Mouse (Mus musculus): ENCODE data around the gene Ggt7. TPM values are rescaled to one million over a fixed set of nuclear protein-coding genes. Genes with fewer than 3 reads are reported as not detected.

Gene Ggt7
- polyA plus RNA-seq, 1 experiment from 2014 or later = 1.1 TPM

GRCm38 (mm10) chr2:155518531-155519270 lies 664 bp upstream of the Ggt7 start:
- peaks cover 10% of the 10 kb centered on the region for H3K27me3 ChIP-seq (ENCODE audit: control insufficient read depth, insufficient read depth, low read length)
- no peak for ATAC-seq (replicated peaks; ENCODE audit: insufficient number of reproducible peaks, low FRiP score, low TSS enrichment)

GRCm38 (mm10) chr2:155515941-155516340 lies 2.1 kb downstream of the Ggt7 start:
- Histone ChIP-seq H3K9me3 (replicated peaks; ENCODE audit: control insufficient read depth, low read length) (no peaks in the 10 kb centered on the region), H3K27me3 (ENCODE audit: control insufficient read depth, insufficient read depth, low read length) (peaks cover 16% of the 10 kb centered on the region), H3K4me2 (no peak overlapping the region), H3K4me3 (ENCODE audit: low read depth, low read length) (no peak overlapping the region), H3K27ac (ENCODE audit: low read depth, low read length) (no peak overlapping the region), H3K4me1 (ENCODE audit: control insufficient read depth, insufficient read depth, low read length) (peaks cover 9% of the 10 kb centered on the region), H3K9ac (ENCODE audit: low read depth, low read length) (no peak overlapping the region), H3K36me3 (ENCODE audit: control insufficient read depth, insufficient read depth, low read length) (no peaks in the 10 kb centered on the region)
- ATAC-seq (replicated peaks; ENCODE audit: insufficient number of reproducible peaks, low FRiP score, low TSS enrichment) = no peak
- 0% methylated on average over 1 of the region's 1 CpGs for WGBS (ENCODE audit: insufficient replicate concordance)

More at GRCm38 (mm10) chr2:155518531-155519270, 664 bp upstream of the Ggt7 start:
- Histone ChIP-seq H3K4me3 (ENCODE audit: low read depth, low read length) (peak overlapping the region; percentile 79), H3K27ac (ENCODE audit: low read depth, low read length) (0 out of 2 replicates have a peak overlapping the region, but pooled peaks have one; percentile 54), H3K36me3 (ENCODE audit: control insufficient read depth, insufficient read depth, low read length) (no peaks in the 10 kb centered on the region), H3K4me1 (ENCODE audit: control insufficient read depth, insufficient read depth, low read length) (peaks cover 9% of the 10 kb centered on the region), H3K9me3 (replicated peaks; ENCODE audit: control insufficient read depth, low read length) (no peaks in the 10 kb centered on the region), H3K4me2 (peak overlapping the region; percentile 95), H3K9ac (ENCODE audit: low read depth, low read length) (peak overlapping the region; percentile 79)
- WGBS (ENCODE audit: insufficient replicate concordance) = 26% methylated on average over 18 of the region's 18 CpGs

GRCm38 (mm10) chr2:155514666-155515065 lies 3.4 kb downstream of the Ggt7 start:
- Histone ChIP-seq H3K4me1 (ENCODE audit: control insufficient read depth, insufficient read depth, low read length) (peaks cover 9% of the 10 kb centered on the region), H3K9ac (ENCODE audit: low read depth, low read length) (peak overlapping the region; percentile 23; the same call in 1 of the 2 replicates), H3K4me3 (ENCODE audit: low read depth, low read length) (peak overlapping the region; percentile 45), H3K27me3 (ENCODE audit: control insufficient read depth, insufficient read depth, low read length) (peaks cover 16% of the 10 kb centered on the region), H3K4me2 (peak overlapping the region; percentile 72), H3K27ac (ENCODE audit: low read depth, low read length) (no peak overlapping the region), H3K36me3 (ENCODE audit: control insufficient read depth, insufficient read depth, low read length) (no peaks in the 10 kb centered on the region), H3K9me3 (replicated peaks; ENCODE audit: control insufficient read depth, low read length) (no peaks in the 10 kb centered on the region)
- WGBS (ENCODE audit: insufficient replicate concordance) = 1% methylated on average over 23 of the region's 23 CpGs
- no peak for ATAC-seq (replicated peaks; ENCODE audit: insufficient number of reproducible peaks, low FRiP score, low TSS enrichment)

GRCm38 (mm10) chr2:155513543-155513942 lies 4.5 kb downstream of the Ggt7 start:
- Histone ChIP-seq H3K27me3 (ENCODE audit: control insufficient read depth, insufficient read depth, low read length) (peaks cover 16% of the 10 kb centered on the region), H3K4me3 (ENCODE audit: low read depth, low read length) (no peak overlapping the region), H3K4me2 (no peak overlapping the region), H3K9ac (ENCODE audit: low read depth, low read length) (no peak overlapping the region), H3K36me3 (ENCODE audit: control insufficient read depth, insufficient read depth, low read length) (no peaks in the 10 kb centered on the region), H3K9me3 (replicated peaks; ENCODE audit: control insufficient read depth, low read length) (no peaks in the 10 kb centered on the region), H3K4me1 (ENCODE audit: control insufficient read depth, insufficient read depth, low read length) (peaks cover 6% of the 10 kb centered on the region; the same call in 1 of the 2 replicates), H3K27ac (ENCODE audit: low read depth, low read length) (no peak overlapping the region)
- no peak for ATAC-seq (replicated peaks; ENCODE audit: insufficient number of reproducible peaks, low FRiP score, low TSS enrichment)
- 53% methylated on average over 5 of the region's 5 CpGs for WGBS (ENCODE audit: insufficient replicate concordance)

- WGBS (ENCODE audit: insufficient replicate concordance) = 55% methylated on average over 4 of the region's 4 CpGs
- no peak for ATAC-seq (replicated peaks; ENCODE audit: insufficient number of reproducible peaks, low FRiP score, low TSS enrichment)
- H3K4me1 ChIP-seq (ENCODE audit: control insufficient read depth, insufficient read depth, low read length) = peaks cover 6% of the 10 kb centered on the region; the same call in 1 of the 2 replicates
Measured at GRCm38 (mm10) chr2:155512479-155512878, 5.6 kb downstream of the Ggt7 start.

GRCm38 (mm10) chr2:155507721-155508470 lies 10.1 kb downstream of the Ggt7 start:
- Histone ChIP-seq H3K4me1 (ENCODE audit: control insufficient read depth, insufficient read depth, low read length) (peaks cover 5% of the 10 kb centered on the region; the same call in 1 of the 2 replicates), H3K4me2 (no peak overlapping the region), H3K36me3 (ENCODE audit: control insufficient read depth, insufficient read depth, low read length) (no peaks in the 10 kb centered on the region), H3K9ac (ENCODE audit: low read depth, low read length) (no peak overlapping the region), H3K27me3 (ENCODE audit: control insufficient read depth, insufficient read depth, low read length) (no peaks in the 10 kb centered on the region), H3K4me3 (ENCODE audit: low read depth, low read length) (no peak overlapping the region), H3K9me3 (replicated peaks; ENCODE audit: control insufficient read depth, low read length) (no peaks in the 10 kb centered on the region), H3K27ac (ENCODE audit: low read depth, low read length) (no peak overlapping the region)
- no peak for ATAC-seq (replicated peaks; ENCODE audit: insufficient number of reproducible peaks, low FRiP score, low TSS enrichment)
- 47% methylated on average over 10 of the region's 10 CpGs for WGBS (ENCODE audit: insufficient replicate concordance)

More at GRCm38 (mm10) chr2:155512479-155512878, 5.6 kb downstream of the Ggt7 start:
- no peak overlapping the region for H3K9ac ChIP-seq (ENCODE audit: low read depth, low read length)
- H3K27me3 ChIP-seq (ENCODE audit: control insufficient read depth, insufficient read depth, low read length) = peaks cover 16% of the 10 kb centered on the region
- H3K4me3 ChIP-seq (ENCODE audit: low read depth, low read length) = no peak overlapping the region
- H3K9me3 ChIP-seq (replicated peaks; ENCODE audit: control insufficient read depth, low read length) = no peaks in the 10 kb centered on the region
- H3K4me2 ChIP-seq = no peak overlapping the region
- no peaks in the 10 kb centered on the region for H3K36me3 ChIP-seq (ENCODE audit: control insufficient read depth, insufficient read depth, low read length)
- H3K27ac ChIP-seq (ENCODE audit: low read depth, low read length) = no peak overlapping the region

- Histone ChIP-seq H3K4me2 (no peak overlapping the region), H3K4me3 (ENCODE audit: low read depth, low read length) (no peak overlapping the region), H3K9ac (ENCODE audit: low read depth, low read length) (no peak overlapping the region), H3K27me3 (ENCODE audit: control insufficient read depth, insufficient read depth, low read length) (no peaks in the 10 kb centered on the region), H3K9me3 (replicated peaks; ENCODE audit: control insufficient read depth, low read length) (no peaks in the 10 kb centered on the region), H3K36me3 (ENCODE audit: control insufficient read depth, insufficient read depth, low read length) (no peaks in the 10 kb centered on the region), H3K4me1 (ENCODE audit: control insufficient read depth, insufficient read depth, low read length) (peaks cover 5% of the 10 kb centered on the region; the same call in 1 of the 2 replicates), H3K27ac (ENCODE audit: low read depth, low read length) (no peak overlapping the region)
- 79% methylated on average over 9 of the region's 9 CpGs for WGBS (ENCODE audit: insufficient replicate concordance)
- no peak for ATAC-seq (replicated peaks; ENCODE audit: insufficient number of reproducible peaks, low FRiP score, low TSS enrichment)
Measured at GRCm38 (mm10) chr2:155505811-155506210, 12.2 kb downstream of the Ggt7 start.

GRCm38 (mm10) chr2:155504440-155505355 lies 13.3 kb downstream of the Ggt7 start:
- Histone ChIP-seq H3K4me1 (ENCODE audit: control insufficient read depth, insufficient read depth, low read length) (peaks cover 5% of the 10 kb centered on the region; the same call in 1 of the 2 replicates), H3K9ac (ENCODE audit: low read depth, low read length) (no peak overlapping the region), H3K27me3 (ENCODE audit: control insufficient read depth, insufficient read depth, low read length) (no peaks in the 10 kb centered on the region), H3K9me3 (replicated peaks; ENCODE audit: control insufficient read depth, low read length) (no peaks in the 10 kb centered on the region), H3K4me2 (no peak overlapping the region), H3K36me3 (ENCODE audit: control insufficient read depth, insufficient read depth, low read length) (no peaks in the 10 kb centered on the region), H3K27ac (ENCODE audit: low read depth, low read length) (no peak overlapping the region), H3K4me3 (ENCODE audit: low read depth, low read length) (no peak overlapping the region)
- no peak for ATAC-seq (replicated peaks; ENCODE audit: insufficient number of reproducible peaks, low FRiP score, low TSS enrichment)
- WGBS (ENCODE audit: insufficient replicate concordance) = 63% methylated on average over 13 of the region's 13 CpGs

Data from heart, embryonic 11.5 days (tissue).